Mouse (Mus musculus) embryonic facial prominence, embryonic 11.5 days (tissue): ENCODE results near the gene Cyp2w1. TPM values are rescaled to one million over a fixed set of nuclear protein-coding genes. Genes with fewer than 3 reads are reported as not detected.

Experiments
- ATAC-seq: fragments of 200-750 bp; cut with Nextera tagmentation; replicated peaks from 2 replicates; pipeline ENCODE4 v1.8.0; 2017; ENCODE audit warnings: low read depth; ENCODE audit not compliant: insufficient number of reproducible peaks, low FRiP score, low TSS enrichment
- DNase-seq: peaks from one replicate; pipeline ENCODE4 v3.0.0-alpha.2; 2015; ENCODE audit warnings: low spot score
- H3K27ac ChIP-seq: fragments of 300-500 bp; sonication (generic); replicated peaks from 2 replicates; pipeline ENCODE4 v1.5.1; 2014; ENCODE audit warnings: mild to moderate bottlenecking, low read depth, low read length, control low read depth
- H3K27me3 ChIP-seq: fragments of 300-500 bp; sonication (generic); 2 replicates; pipeline ENCODE4 v1.6.1; 2014; ENCODE audit warnings: mild to moderate bottlenecking, low read length, moderate library complexity, mixed read lengths; ENCODE audit not compliant: control insufficient read depth, insufficient read depth
- H3K36me3 ChIP-seq: fragments of 300-500 bp; sonication (generic); replicated peaks from 2 replicates; pipeline ENCODE4 v1.6.1; 2014; ENCODE audit warnings: low read depth, mild to moderate bottlenecking, low read length, moderate library complexity, mixed read lengths; ENCODE audit not compliant: control insufficient read depth, insufficient read depth
- H3K4me1 ChIP-seq: fragments of 300-500 bp; sonication (generic); 2 replicates; pipeline ENCODE4 v1.6.1; 2014; ENCODE audit warnings: low read length, mixed read lengths; ENCODE audit not compliant: control insufficient read depth, insufficient read depth
- H3K4me2 ChIP-seq: fragments of 300-500 bp; sonication (generic); 2 replicates; pipeline ENCODE4 v1.6.1; 2014; ENCODE audit warnings: low read depth, mild to moderate bottlenecking, control low read depth, low read length, moderate library complexity
- H3K4me3 ChIP-seq: fragments of 300-500 bp; sonication (generic); 2 replicates; pipeline ENCODE4 v1.5.1; 2014; ENCODE audit warnings: low read depth, low read length, control low read depth
- H3K9ac ChIP-seq: fragments of 300-500 bp; sonication (generic); replicated peaks from 2 replicates; pipeline ENCODE4 v1.6.1; 2014; ENCODE audit warnings: mild to moderate bottlenecking, control low read depth, low read length
- H3K9me3 ChIP-seq: fragments of 300-500 bp; sonication (generic); replicated peaks from 2 replicates; pipeline ENCODE4 v1.6.1; 2016; ENCODE audit warnings: mild to moderate bottlenecking, low read length, inconsistent platforms, mixed read lengths; ENCODE audit not compliant: control insufficient read depth
- WGBS: fragments of 180-500 bp; shearing (Covaris S2); extraction: QIAGEN DNeasy Blood & Tissue Kit; methylation state at CpG from one replicate; pipeline ENCODE4 v1.1.7; 2014; 5-methylcytosine and 5-hydroxymethylcytosine counted together
- polyA plus RNA-seq: library from polyadenylated mRNA; unstranded; fragments of >200 nt; fragmentation: Nextera tagmentation; extraction: Ambion mirVana; gene quantifications from 2 replicates; pipeline ENCODE4 v1.2.1, GENCODE M21; 2014

Cyp2w1 gene
- polyA plus RNA-seq, 1 experiment from 2014 or later: 0.41 TPM

GRCm38 (mm10) chr5:139370336-139370735 is 17.9 kb downstream of the Cyp2w1 start:
- peak overlapping the region; percentile 14; the same call in 1 of the 2 replicates for H3K9ac ChIP-seq
- no peaks in the 10 kb centered on the region for H3K36me3 ChIP-seq
- DNase-seq (no peak), ATAC-seq (no peak)
- WGBS: 90% methylated on average over 6 of the region's 6 CpGs
- H3K4me3 ChIP-seq: no peak overlapping the region
- H3K9me3 ChIP-seq: no peaks in the 10 kb centered on the region
- no peaks in the 10 kb centered on the region for H3K27me3 ChIP-seq
- H3K27ac ChIP-seq: no peak overlapping the region
- peaks cover under 1% of the 10 kb centered on the region; the same call in 1 of the 2 replicates for H3K4me1 ChIP-seq
- no peak overlapping the region for H3K4me2 ChIP-seq

- ATAC-seq: no peak
- WGBS: 72% methylated on average over 5 of the region's 5 CpGs
- no peak overlapping the region for H3K27ac ChIP-seq
- no peaks in the 10 kb centered on the region for H3K27me3 ChIP-seq
- no peaks in the 10 kb centered on the region for H3K4me1 ChIP-seq
- peak overlapping the region; percentile 82; the same call in 1 of the 2 replicates for H3K4me2 ChIP-seq
- H3K4me3 ChIP-seq: peak overlapping the region; percentile 66
- no peak for DNase-seq
- no peaks in the 10 kb centered on the region for H3K36me3 ChIP-seq
- peak overlapping the region; percentile 91; the same call in 1 of the 2 replicates for H3K9ac ChIP-seq
- no peaks in the 10 kb centered on the region for H3K9me3 ChIP-seq
Measured at GRCm38 (mm10) chr5:139371118-139371517, 18.7 kb downstream of the Cyp2w1 start.

GRCm38 (mm10) chr5:139371631-139372401 is 19.4 kb downstream of the Cyp2w1 start:
- Histone ChIP-seq H3K36me3 (no peaks in the 10 kb centered on the region), H3K4me3 (peak overlapping the region; percentile 66), H3K9me3 (no peaks in the 10 kb centered on the region), H3K27me3 (no peaks in the 10 kb centered on the region), H3K9ac (peak overlapping the region; percentile 91), H3K4me2 (peak overlapping the region; percentile 82), H3K27ac (peak overlapping the region; percentile 67; the same call in 1 of the 2 replicates), H3K4me1 (no peaks in the 10 kb centered on the region)
- 2% methylated on average over 39 of the region's 39 CpGs for WGBS
- DNase-seq (peak; percentile 95), ATAC-seq (peak; percentile 88)

- DNase-seq: no peak
- H3K27ac ChIP-seq: no peak overlapping the region
- no peaks in the 10 kb centered on the region for H3K36me3 ChIP-seq
- H3K4me1 ChIP-seq: peaks cover 3% of the 10 kb centered on the region; the same call in 1 of the 2 replicates
- H3K4me3 ChIP-seq: no peak overlapping the region
- ATAC-seq: no peak
- H3K9me3 ChIP-seq: no peaks in the 10 kb centered on the region
- H3K27me3 ChIP-seq: no peaks in the 10 kb centered on the region
- 81% methylated on average over 3 of the region's 3 CpGs for WGBS
- no peak overlapping the region for H3K9ac ChIP-seq
- H3K4me2 ChIP-seq: no peak overlapping the region
Measured at GRCm38 (mm10) chr5:139373126-139373525, 20.7 kb downstream of the Cyp2w1 start.

- H3K4me1 ChIP-seq: peaks cover 3% of the 10 kb centered on the region; the same call in 1 of the 2 replicates
- no peak overlapping the region for H3K27ac ChIP-seq
- 87% methylated on average over 6 of the region's 6 CpGs for WGBS
- no peaks in the 10 kb centered on the region for H3K9me3 ChIP-seq
- H3K4me3 ChIP-seq: no peak overlapping the region
- DNase-seq (no peak), ATAC-seq (no peak)
- H3K4me2 ChIP-seq: no peak overlapping the region
- no peaks in the 10 kb centered on the region for H3K36me3 ChIP-seq
- no peaks in the 10 kb centered on the region for H3K27me3 ChIP-seq
- no peak overlapping the region for H3K9ac ChIP-seq
Measured at GRCm38 (mm10) chr5:139373889-139374444, 21.6 kb downstream of the Cyp2w1 start.

GRCm38 (mm10) chr5:139374841-139375240 is 22.4 kb downstream of the Cyp2w1 start:
- no peak overlapping the region for H3K4me2 ChIP-seq
- no peaks in the 10 kb centered on the region for H3K27me3 ChIP-seq
- no peaks in the 10 kb centered on the region for H3K9me3 ChIP-seq
- H3K27ac ChIP-seq: no peak overlapping the region
- ATAC-seq: no peak
- H3K9ac ChIP-seq: no peak overlapping the region
- WGBS: 71% methylated on average over 2 of the region's 2 CpGs
- peaks cover 3% of the 10 kb centered on the region; the same call in 1 of the 2 replicates for H3K4me1 ChIP-seq
- no peaks in the 10 kb centered on the region for H3K36me3 ChIP-seq
- no peak overlapping the region for H3K4me3 ChIP-seq
- no peak for DNase-seq

GRCm38 (mm10) chr5:139377468-139378270 is 25.3 kb downstream of the Cyp2w1 start, which contains the start of gene Gpr146:
TSS of gene Gpr146 (plus strand) at chr5:139377697.
- H3K4me1 ChIP-seq: peaks cover 6% of the 10 kb centered on the region
- 66% methylated on average over 18 of the region's 18 CpGs for WGBS
- H3K27ac ChIP-seq: no peak within 1 kb of the TSS; the same call in 1 of the 2 replicates

More at GRCm38 (mm10) chr5:139377468-139378270, 25.3 kb downstream of the Cyp2w1 start, which contains the start of gene Gpr146:
- Histone ChIP-seq H3K36me3 (no peaks in the 10 kb centered on the region), H3K4me2 (no peak within 1 kb of the TSS), H3K4me3 (no peak within 1 kb of the TSS), H3K9me3 (no peaks in the 10 kb centered on the region), H3K27me3 (no peaks in the 10 kb centered on the region), H3K9ac (no peak within 1 kb of the TSS; the same call in 1 of the 2 replicates)
- DNase-seq: no peak
- ATAC-seq: no peak
